Mouse (Mus musculus) macrophage (primary cell): ENCODE data around the gene Serpine1. TPM values are rescaled to one million over a fixed set of nuclear protein-coding genes. Genes with fewer than 3 reads are reported as not detected.

Experiments
- H3K27ac ChIP-seq: fragments of 350-480 bp; formaldehyde crosslinking; 2 replicates; pipeline ENCODE4 v1.9.0; 2021
- H3K36me3 ChIP-seq: fragments of 350-480 bp; formaldehyde crosslinking; 2 replicates; pipeline ENCODE4 v1.9.0; 2021; ENCODE audit errors: inconsistent target
- H3K4me3 ChIP-seq: fragments of 350-480 bp; formaldehyde crosslinking; 2 replicates; pipeline ENCODE4 v1.9.0; 2021; ENCODE audit errors: inconsistent target
- H3K79me2 ChIP-seq: fragments of 350-480 bp; formaldehyde crosslinking; 2 replicates; pipeline ENCODE4 v1.9.0; 2021; ENCODE audit errors: inconsistent target
- WGBS: methylation state at CpG from one replicate; pipeline ENCODE4 v1.1.7; 2026; ENCODE audit warnings: inconsistent platforms; ENCODE audit not compliant: missing documents; 5-methylcytosine and 5-hydroxymethylcytosine counted together
- polyA plus RNA-seq: library from polyadenylated mRNA; stranded (reverse); fragments of 250-400 nt; gene quantifications from 3 replicates; pipeline ENCODE4 v1.2.4, GENCODE M21; 2018; ENCODE audit warnings: inconsistent platforms

Serpine1 gene
- polyA plus RNA-seq, 1 experiment from 2014 or later: 0.69 TPM

GRCm38 (mm10) chr5:137054873-137055272, 17.2 kb downstream of the Serpine1 start:
- no peak overlapping the region for H3K27ac ChIP-seq
- no peaks in the 10 kb centered on the region for H3K36me3 ChIP-seq
- no peak overlapping the region for H3K4me3 ChIP-seq
- no peaks in the 10 kb centered on the region for H3K79me2 ChIP-seq
- 80% methylated on average over 5 of the region's 5 CpGs for WGBS

GRCm38 (mm10) chr5:137054299-137054698, 17.8 kb downstream of the Serpine1 start:
- H3K4me3 ChIP-seq: no peak overlapping the region
- no peaks in the 10 kb centered on the region for H3K79me2 ChIP-seq
- no peaks in the 10 kb centered on the region for H3K36me3 ChIP-seq
- H3K27ac ChIP-seq: no peak overlapping the region
- 87% methylated on average over 7 of the region's 7 CpGs for WGBS

GRCm38 (mm10) chr5:137051914-137052505, 20.1 kb downstream of the Serpine1 start:
- Histone ChIP-seq H3K36me3 (no peaks in the 10 kb centered on the region), H3K79me2 (no peaks in the 10 kb centered on the region), H3K4me3 (no peak overlapping the region), H3K27ac (no peak overlapping the region)
- 86% methylated on average over 4 of the region's 5 CpGs for WGBS

GRCm38 (mm10) chr5:137051125-137051524, 20.9 kb downstream of the Serpine1 start:
- Histone ChIP-seq H3K4me3 (no peak overlapping the region), H3K27ac (no peak overlapping the region), H3K36me3 (no peaks in the 10 kb centered on the region), H3K79me2 (no peaks in the 10 kb centered on the region)
- 80% methylated on average over 6 of the region's 6 CpGs for WGBS

GRCm38 (mm10) chr5:137046991-137047390, 25.1 kb downstream of the Serpine1 start:
- H3K27ac ChIP-seq: no peak overlapping the region
- H3K4me3 ChIP-seq: no peak overlapping the region
- peaks cover 16% of the 10 kb centered on the region for H3K36me3 ChIP-seq
- peaks cover 16% of the 10 kb centered on the region for H3K79me2 ChIP-seq

- 22% methylated on average over 5 of the region's 5 CpGs for WGBS
- H3K36me3 ChIP-seq: peaks cover 23% of the 10 kb centered on the region
- H3K27ac ChIP-seq: no peak overlapping the region
- no peak overlapping the region for H3K4me3 ChIP-seq
- peaks cover 16% of the 10 kb centered on the region for H3K79me2 ChIP-seq
Observed at GRCm38 (mm10) chr5:137046324-137046718, 25.7 kb downstream of the Serpine1 start.

GRCm38 (mm10) chr5:137045402-137046323, 26.4 kb downstream of the Serpine1 start, which contains the start of gene Ap1s1:
Gene Ap1s1, minus strand, starts transcription at chr5:137046135.
- under 1% methylated on average over 48 of the region's 48 CpGs for WGBS
- Histone ChIP-seq H3K4me3 (peak within 1 kb of the TSS; percentile 95), H3K27ac (peak within 1 kb of the TSS; percentile 66), H3K79me2 (peaks cover 16% of the 10 kb centered on the region), H3K36me3 (peaks cover 27% of the 10 kb centered on the region)

GRCm38 (mm10) chr5:137043997-137044396, 28.1 kb downstream of the Serpine1 start:
- no peak overlapping the region for H3K27ac ChIP-seq
- H3K4me3 ChIP-seq: no peak overlapping the region
- peaks cover 44% of the 10 kb centered on the region for H3K36me3 ChIP-seq
- peaks cover 16% of the 10 kb centered on the region for H3K79me2 ChIP-seq
- WGBS: 92% methylated on average over 7 of the region's 7 CpGs

- WGBS: 93% methylated on average over 8 of the region's 10 CpGs
Observed at GRCm38 (mm10) chr5:137041442-137041841, 30.6 kb downstream of the Serpine1 start.

GRCm38 (mm10) chr5:137039453-137039852, 32.6 kb downstream of the Serpine1 start:
- H3K27ac ChIP-seq: no peak overlapping the region
- WGBS: 98% methylated on average over 10 of the region's 10 CpGs
- no peak overlapping the region for H3K4me3 ChIP-seq
- peaks cover 5% of the 10 kb centered on the region for H3K79me2 ChIP-seq
- peaks cover 74% of the 10 kb centered on the region for H3K36me3 ChIP-seq

More at GRCm38 (mm10) chr5:137041442-137041841, 30.6 kb downstream of the Serpine1 start:
- peaks cover 16% of the 10 kb centered on the region for H3K79me2 ChIP-seq
- H3K4me3 ChIP-seq: no peak overlapping the region
- H3K27ac ChIP-seq: no peak overlapping the region
- H3K36me3 ChIP-seq: peaks cover 62% of the 10 kb centered on the region

GRCm38 (mm10) chr5:137036211-137036610, 35.9 kb downstream of the Serpine1 start:
- Histone ChIP-seq H3K36me3 (peaks cover 51% of the 10 kb centered on the region), H3K4me3 (no peak overlapping the region), H3K27ac (no peak overlapping the region), H3K79me2 (no peaks in the 10 kb centered on the region)
- 96% methylated on average over 13 of the region's 13 CpGs for WGBS

GRCm38 (mm10) chr5:137032641-137033074, 39.4 kb downstream of the Serpine1 start:
- Histone ChIP-seq H3K79me2 (no peaks in the 10 kb centered on the region), H3K36me3 (peaks cover 17% of the 10 kb centered on the region), H3K4me3 (peak overlapping the region; percentile 32), H3K27ac (no peak overlapping the region)
- WGBS: under 1% methylated on average over 49 of the region's 49 CpGs

GRCm38 (mm10) chr5:137032033-137032421, 40.0 kb downstream of the Serpine1 start:
- no peak overlapping the region for H3K27ac ChIP-seq
- no peaks in the 10 kb centered on the region for H3K79me2 ChIP-seq
- WGBS: 1% methylated on average over 33 of the region's 33 CpGs
- H3K4me3 ChIP-seq: no peak overlapping the region
- H3K36me3 ChIP-seq: peaks cover 15% of the 10 kb centered on the region

GRCm38 (mm10) chr5:137031076-137032032, 40.7 kb downstream of the Serpine1 start:
- Histone ChIP-seq H3K79me2 (no peaks in the 10 kb centered on the region), H3K4me3 (no peak overlapping the region), H3K27ac (no peak overlapping the region), H3K36me3 (peaks cover 11% of the 10 kb centered on the region)
- WGBS: 3% methylated on average over 75 of the region's 78 CpGs
